Mouse (Mus musculus): ENCODE results near the gene Mocs1. TPM values are rescaled to one million over a fixed set of nuclear protein-coding genes. Genes with fewer than 3 reads are reported as not detected.
"Not testable (repeated sequence)": the region's sequence is repeated elsewhere in the genome, so short reads cannot be mapped to it uniquely, and the experiment has no call there.

The Mocs1 gene
- polyA plus RNA-seq, 1 experiment from 2014 or later, result 7.7 TPM

- peaks cover 6% of the 10 kb centered on the region; the same call in 1 of the 2 replicates for H3K4me1 ChIP-seq (ENCODE audit: insufficient read depth, low read length)
- no peak for ATAC-seq (ENCODE audit: low FRiP score, low TSS enrichment)
- no peak overlapping the region for H3K4me3 ChIP-seq (ENCODE audit: low read length)
- H3K4me2 ChIP-seq (replicated peaks; ENCODE audit: low read depth, low read length), result no peak overlapping the region
- H3K36me3 ChIP-seq (ENCODE audit: insufficient read depth, low read length), result peaks cover 37% of the 10 kb centered on the region
- no peaks in the 10 kb centered on the region for H3K9me3 ChIP-seq (ENCODE audit: low read length)
- H3K9ac ChIP-seq (replicated peaks; ENCODE audit: low read length), result no peak overlapping the region
- no peak overlapping the region for H3K27ac ChIP-seq (ENCODE audit: low read length)
- WGBS, result 78% methylated on average over 12 of the region's 12 CpGs
- no peaks in the 10 kb centered on the region for H3K27me3 ChIP-seq (ENCODE audit: insufficient read depth, low read length)
Measured at GRCm38 (mm10) chr17:49438822-49439574, 10.8 kb downstream of the Mocs1 start.

GRCm38 (mm10) chr17:49439706-49440105 is 11.5 kb downstream of the Mocs1 start:
- no peaks in the 10 kb centered on the region for H3K27me3 ChIP-seq (ENCODE audit: insufficient read depth, low read length)
- peaks cover 36% of the 10 kb centered on the region for H3K36me3 ChIP-seq (ENCODE audit: insufficient read depth, low read length)
- no peak for ATAC-seq (ENCODE audit: low FRiP score, low TSS enrichment)
- H3K9me3 ChIP-seq (ENCODE audit: low read length), result no peaks in the 10 kb centered on the region
- H3K4me1 ChIP-seq (ENCODE audit: insufficient read depth, low read length), result peaks cover 6% of the 10 kb centered on the region; the same call in 1 of the 2 replicates
- H3K4me2 ChIP-seq (replicated peaks; ENCODE audit: low read depth, low read length), result no peak overlapping the region
- H3K9ac ChIP-seq (replicated peaks; ENCODE audit: low read length), result no peak overlapping the region
- 84% methylated on average over 4 of the region's 4 CpGs for WGBS
- H3K27ac ChIP-seq (ENCODE audit: low read length), result no peak overlapping the region
- no peak overlapping the region for H3K4me3 ChIP-seq (ENCODE audit: low read length)

- H3K27ac ChIP-seq (ENCODE audit: low read length), result no peak overlapping the region
- H3K9me3 ChIP-seq (ENCODE audit: low read length), result no peaks in the 10 kb centered on the region
- H3K27me3 ChIP-seq (ENCODE audit: insufficient read depth, low read length), result no peaks in the 10 kb centered on the region
- H3K4me1 ChIP-seq (ENCODE audit: insufficient read depth, low read length), result peaks cover 6% of the 10 kb centered on the region; the same call in 1 of the 2 replicates
- peak; percentile 49 for ATAC-seq (ENCODE audit: low FRiP score, low TSS enrichment)
- no peak overlapping the region for H3K9ac ChIP-seq (replicated peaks; ENCODE audit: low read length)
- H3K4me3 ChIP-seq (ENCODE audit: low read length), result no peak overlapping the region
- 62% methylated on average over 14 of the region's 14 CpGs for WGBS
- no peak overlapping the region for H3K4me2 ChIP-seq (replicated peaks; ENCODE audit: low read depth, low read length)
- H3K36me3 ChIP-seq (ENCODE audit: insufficient read depth, low read length), result peaks cover 28% of the 10 kb centered on the region
Measured at GRCm38 (mm10) chr17:49440331-49441130, 12.4 kb downstream of the Mocs1 start.

- H3K9me3 ChIP-seq (ENCODE audit: low read length); H3K4me1 ChIP-seq (ENCODE audit: insufficient read depth, low read length); H3K27me3 ChIP-seq (ENCODE audit: insufficient read depth, low read length); ATAC-seq (ENCODE audit: low FRiP score, low TSS enrichment); H3K4me3 ChIP-seq (ENCODE audit: low read length); H3K4me2 ChIP-seq (replicated peaks; ENCODE audit: low read depth, low read length); H3K9ac ChIP-seq (replicated peaks; ENCODE audit: low read length); H3K27ac ChIP-seq (ENCODE audit: low read length): not testable (repeated sequence)
- H3K36me3 ChIP-seq (ENCODE audit: insufficient read depth, low read length), result peaks cover 19% of the 10 kb centered on the region; the same call in 1 of the 2 replicates
- 45% methylated on average over 3 of the region's 3 CpGs for WGBS
Measured at GRCm38 (mm10) chr17:49442841-49443240, 14.7 kb downstream of the Mocs1 start.

- Histone ChIP-seq H3K4me2 (replicated peaks; ENCODE audit: low read depth, low read length) (no peak overlapping the region), H3K9me3 (ENCODE audit: low read length) (no peaks in the 10 kb centered on the region), H3K4me1 (ENCODE audit: insufficient read depth, low read length) (peaks cover 15% of the 10 kb centered on the region), H3K4me3 (ENCODE audit: low read length) (no peak overlapping the region), H3K27me3 (ENCODE audit: insufficient read depth, low read length) (no peaks in the 10 kb centered on the region), H3K9ac (replicated peaks; ENCODE audit: low read length) (no peak overlapping the region), H3K27ac (ENCODE audit: low read length) (no peak overlapping the region), H3K36me3 (ENCODE audit: insufficient read depth, low read length) (peaks cover 11% of the 10 kb centered on the region)
- WGBS, result 53% methylated on average over 8 of the region's 9 CpGs
- ATAC-seq (ENCODE audit: low FRiP score, low TSS enrichment), result peak; percentile 33; the same call in 1 of the 2 replicates
Measured at GRCm38 (mm10) chr17:49448570-49449229, 20.5 kb downstream of the Mocs1 start.

- H3K36me3 ChIP-seq (ENCODE audit: insufficient read depth, low read length), result peaks cover 16% of the 10 kb centered on the region
- no peak overlapping the region for H3K4me2 ChIP-seq (replicated peaks; ENCODE audit: low read depth, low read length)
- H3K9me3 ChIP-seq (ENCODE audit: low read length), result no peaks in the 10 kb centered on the region
- no peak overlapping the region for H3K27ac ChIP-seq (ENCODE audit: low read length)
- peak; percentile 42; the same call in 1 of the 2 replicates for ATAC-seq (ENCODE audit: low FRiP score, low TSS enrichment)
- no peaks in the 10 kb centered on the region for H3K27me3 ChIP-seq (ENCODE audit: insufficient read depth, low read length)
- WGBS, result 90% methylated on average over 8 of the region's 8 CpGs
- H3K9ac ChIP-seq (replicated peaks; ENCODE audit: low read length), result no peak overlapping the region
- H3K4me1 ChIP-seq (ENCODE audit: insufficient read depth, low read length), result peaks cover 15% of the 10 kb centered on the region
- no peak overlapping the region for H3K4me3 ChIP-seq (ENCODE audit: low read length)
Measured at GRCm38 (mm10) chr17:49449230-49449608, 21.1 kb downstream of the Mocs1 start.

- no peak overlapping the region for H3K4me2 ChIP-seq (replicated peaks; ENCODE audit: low read depth, low read length)
- no peaks in the 10 kb centered on the region for H3K9me3 ChIP-seq (ENCODE audit: low read length)
- no peak overlapping the region for H3K4me3 ChIP-seq (ENCODE audit: low read length)
- 47% methylated on average over 6 of the region's 6 CpGs for WGBS
- no peaks in the 10 kb centered on the region for H3K27me3 ChIP-seq (ENCODE audit: insufficient read depth, low read length)
- peak; percentile 47; the same call in 1 of the 2 replicates for ATAC-seq (ENCODE audit: low FRiP score, low TSS enrichment)
- H3K27ac ChIP-seq (ENCODE audit: low read length), result no peak overlapping the region
- peaks cover 15% of the 10 kb centered on the region for H3K4me1 ChIP-seq (ENCODE audit: insufficient read depth, low read length)
- H3K9ac ChIP-seq (replicated peaks; ENCODE audit: low read length), result no peak overlapping the region
- H3K36me3 ChIP-seq (ENCODE audit: insufficient read depth, low read length), result peaks cover 25% of the 10 kb centered on the region
Measured at GRCm38 (mm10) chr17:49450922-49451321, 22.8 kb downstream of the Mocs1 start.

GRCm38 (mm10) chr17:49456334-49456733 is 28.2 kb downstream of the Mocs1 start:
- H3K36me3 ChIP-seq (ENCODE audit: insufficient read depth, low read length), result peaks cover 28% of the 10 kb centered on the region

GRCm38 (mm10) chr17:49457833-49458232 is 29.7 kb downstream of the Mocs1 start:
- Histone ChIP-seq H3K9ac (replicated peaks; ENCODE audit: low read length) (no peak overlapping the region), H3K36me3 (ENCODE audit: insufficient read depth, low read length) (peaks cover 27% of the 10 kb centered on the region), H3K9me3 (ENCODE audit: low read length) (no peaks in the 10 kb centered on the region), H3K27ac (ENCODE audit: low read length) (no peak overlapping the region), H3K27me3 (ENCODE audit: insufficient read depth, low read length) (no peaks in the 10 kb centered on the region), H3K4me3 (ENCODE audit: low read length) (no peak overlapping the region), H3K4me1 (ENCODE audit: insufficient read depth, low read length) (no peaks in the 10 kb centered on the region), H3K4me2 (replicated peaks; ENCODE audit: low read depth, low read length) (no peak overlapping the region)
- no peak for ATAC-seq (ENCODE audit: low FRiP score, low TSS enrichment)
- WGBS, result 95% methylated on average over 3 of the region's 3 CpGs

More at GRCm38 (mm10) chr17:49456334-49456733, 28.2 kb downstream of the Mocs1 start:
- Histone ChIP-seq H3K4me2 (replicated peaks; ENCODE audit: low read depth, low read length) (no peak overlapping the region), H3K9ac (replicated peaks; ENCODE audit: low read length) (no peak overlapping the region), H3K27me3 (ENCODE audit: insufficient read depth, low read length) (no peaks in the 10 kb centered on the region), H3K4me3 (ENCODE audit: low read length) (no peak overlapping the region), H3K27ac (ENCODE audit: low read length) (no peak overlapping the region), H3K4me1 (ENCODE audit: insufficient read depth, low read length) (peaks cover 4% of the 10 kb centered on the region), H3K9me3 (ENCODE audit: low read length) (no peaks in the 10 kb centered on the region)
- no peak for ATAC-seq (ENCODE audit: low FRiP score, low TSS enrichment)
- 72% methylated on average over 4 of the region's 4 CpGs for WGBS
